Mouse (Mus musculus): ENCODE data around the gene Adam26a. TPM values are rescaled to one million over a fixed set of nuclear protein-coding genes. Genes with fewer than 3 reads are reported as not detected.

The Adam26a gene
- not detected for polyA plus RNA-seq (2017; shearing (Covaris generic))

DNA sequence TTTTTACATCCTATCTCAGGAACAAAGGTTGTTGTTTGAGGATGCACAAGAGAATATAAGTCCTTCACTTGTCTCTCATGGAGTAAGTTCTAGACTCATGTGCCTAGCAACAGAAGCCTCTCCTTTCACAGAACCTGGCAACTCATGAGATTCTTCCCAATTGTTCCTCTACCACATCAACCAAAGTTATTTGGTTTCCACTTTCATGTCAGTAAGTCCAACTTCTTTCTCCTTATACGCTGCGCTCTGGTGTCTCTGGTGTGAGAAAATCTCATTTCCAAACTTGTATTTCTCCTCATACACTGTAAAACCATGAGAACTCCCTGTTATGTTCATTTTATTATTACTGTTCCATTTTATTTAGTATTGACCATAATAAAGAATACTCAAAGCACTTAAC is at the start of gene Adam26a:
Gene Adam26a (minus strand): TSS at position 101 of the 400 bp plus-strand sequence.

DNA sequence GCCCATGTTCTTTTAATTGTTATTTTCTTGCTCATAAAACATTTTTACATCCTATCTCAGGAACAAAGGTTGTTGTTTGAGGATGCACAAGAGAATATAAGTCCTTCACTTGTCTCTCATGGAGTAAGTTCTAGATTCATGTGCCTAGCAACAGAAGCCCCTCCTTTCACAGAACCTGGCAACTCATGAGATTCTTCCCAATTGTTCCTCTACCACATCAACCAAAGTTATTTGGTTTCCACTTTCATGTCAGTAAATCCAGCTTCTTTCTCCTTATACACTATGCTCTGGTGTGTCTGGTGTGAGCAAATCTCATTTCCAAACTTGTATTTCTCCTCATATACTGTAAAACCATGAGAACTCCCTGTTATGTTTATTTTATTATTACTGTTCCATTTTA is 48.5 kb downstream of the Adam26a start, which contains the start of gene Adam26b:
Gene Adam26b (minus strand): TSS at position 101 of the 400 bp plus-strand sequence.

Other genes with a start within 250 kb of the Adam26a start
- gene Adam26b, start 48.6 kb downstream of the Adam26a start, polyA plus RNA-seq (2017; shearing (Covaris generic)): not detected
- not detected for gene Gm5346, start 50.6 kb upstream of the Adam26a start, polyA plus RNA-seq (2017; shearing (Covaris generic))
- gene Adam34, start 133.3 kb upstream of the Adam26a start, polyA plus RNA-seq (2017; shearing (Covaris generic)): 1 to 10 TPM in 1 of 2 experiments, not detected in 1; 3.7 TPM

Data from inflammation-experienced regulatory T-cells (primary cell).